Mouse (Mus musculus) thymus, adult 18-20 months (tissue): ENCODE results near the gene Gm14692.
"Not testable (repeated sequence)": the region's sequence is repeated elsewhere in the genome, so short reads cannot be mapped to it uniquely, and the experiment has no call there.

Experiments used
- DNase-seq, 2 experiments: peaks; one replicate each; pipeline ENCODE4 v3.0.0; 2022; ENCODE audit warnings: mixed read lengths in 2 of 2

Gm14692 gene

DNA sequence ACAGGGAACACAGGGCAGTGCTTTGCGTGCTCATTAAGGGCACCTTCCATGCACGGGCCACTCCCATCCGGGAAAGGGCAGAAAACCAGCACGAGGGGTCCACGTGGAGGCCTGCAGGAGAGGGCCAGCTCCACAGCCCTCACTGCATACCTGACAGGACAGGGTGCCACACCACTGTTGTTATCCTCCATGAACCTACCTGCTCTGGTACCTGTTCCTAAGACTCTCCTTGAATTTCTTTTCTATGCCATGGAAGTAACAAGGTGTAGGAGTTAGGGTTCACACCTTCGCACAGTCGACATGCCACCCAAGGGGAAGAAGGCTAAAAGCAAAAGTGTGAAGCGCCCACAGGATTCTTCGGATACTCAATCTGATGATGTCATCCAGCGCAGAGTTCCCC, at the start of gene Gm14692:
Gene Gm14692 (plus strand): TSS at position 301 of the 400 bp plus-strand sequence.
- DNase-seq = not testable (repeated sequence)

DNA sequence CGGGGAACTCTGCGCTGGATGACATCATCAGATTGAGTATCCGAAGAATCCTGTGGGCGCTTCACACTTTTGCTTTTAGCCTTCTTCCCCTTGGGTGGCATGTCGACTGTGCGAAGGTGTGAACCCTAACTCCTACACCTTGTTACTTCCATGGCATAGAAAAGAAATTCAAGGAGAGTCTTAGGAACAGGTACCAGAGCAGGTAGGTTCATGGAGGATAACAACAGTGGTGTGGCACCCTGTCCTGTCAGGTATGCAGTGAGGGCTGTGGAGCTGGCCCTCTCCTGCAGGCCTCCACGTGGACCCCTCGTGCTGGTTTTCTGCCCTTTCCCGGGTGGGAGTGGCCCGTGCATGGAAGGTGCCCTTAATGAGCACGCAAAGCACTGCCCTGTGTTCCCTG, 2.0 kb upstream of the Gm14692 start, which contains the start of gene Gm1140:
Gene Gm1140 (minus strand): TSS at position 101 of the 400 bp plus-strand sequence.
- not testable (repeated sequence) for DNase-seq
